ENCODE assay signal across 14 mouse cellular contexts in the genomic region with DNA sequence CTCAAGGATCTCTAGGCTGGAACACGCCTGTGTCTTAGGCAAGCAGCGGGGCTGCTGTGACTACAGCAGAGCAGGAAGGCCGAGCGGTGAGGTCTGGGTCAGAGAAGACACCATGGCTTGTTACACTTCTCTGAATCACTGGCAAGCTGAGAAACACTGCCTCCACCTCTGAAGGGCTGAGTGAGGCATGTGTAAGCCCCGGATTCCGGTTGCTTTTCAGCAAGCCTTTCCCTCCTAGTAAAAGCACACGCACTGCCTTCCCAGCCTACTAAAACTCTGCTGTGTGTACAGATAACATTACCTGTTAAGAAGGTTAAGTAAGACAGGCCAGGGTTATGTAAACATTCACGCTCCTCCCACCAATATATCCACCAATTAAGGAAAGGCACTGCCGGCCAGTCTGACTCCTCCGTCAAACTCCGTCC. TPM values are rescaled to one million over a fixed set of nuclear protein-coding genes. Genes with fewer than 3 reads are reported as not detected.
A peak's percentile ranks its signal among the peaks of the same experiment; 100 is the strongest.
DNase-seq lines count a peak whose midpoint lies in the region; ATAC-seq and TF ChIP-seq lines count a peak whose summit lies in the region.
"Had no signal": no experiment of that assay in that cellular context is flagged by ENCODE, and none has a peak within 500 bp of the region (broad histone marks: within the 10 kb centered on the region; RNA-seq: fewer than 3 reads in every experiment).

Acsm3 (plus strand) TSS at position 397 of the 425 bp plus-strand sequence.

- WGBS in intestine, embryonic 14.5 days = 30% methylated on average over 11 of the region's 11 CpGs
- WGBS in small intestine, adult 2 months = 15% methylated on average over 11 of the region's 11 CpGs
- WGBS in hindbrain, embryonic 10.5 days = 87% methylated on average over 11 of the region's 11 CpGs

- peak within 1 kb of the TSS; percentile 26 for H3K4me2 ChIP-seq in intestine, embryonic 14.5 days (ENCODE audit: low read length)
- H3K4me2 ChIP-seq: heart, embryonic 13.5 days had no signal

- H3K36me3 ChIP-seq in intestine, embryonic 14.5 days (ENCODE audit: control insufficient read depth, insufficient read depth, low read length) = no peaks in the 10 kb centered on the region
- no peaks in the 10 kb centered on the region for H3K36me3 ChIP-seq in small intestine, adult 2 months (ENCODE audit: control insufficient read depth, insufficient read depth, low read length)
- no peaks in the 10 kb centered on the region for H3K36me3 ChIP-seq in hindbrain, embryonic 10.5 days
- H3K36me3 ChIP-seq: heart, embryonic 13.5 days had no signal

- peak; percentile 43 for ATAC-seq in intestine, embryonic 14.5 days (replicated peaks; ENCODE audit: low FRiP score, low TSS enrichment, low read depth)
- ATAC-seq: hindbrain, embryonic 16.5 days had no signal

- no peak within 1 kb of the TSS for H3K27ac ChIP-seq in intestine, embryonic 14.5 days (ENCODE audit: low read depth)
- H3K27ac ChIP-seq in small intestine, adult 2 months (ENCODE audit: insufficient read depth, low read depth, low read length) = no peak within 1 kb of the TSS
- no peak within 1 kb of the TSS for H3K27ac ChIP-seq in hindbrain, embryonic 10.5 days
- H3K27ac ChIP-seq: gastrocnemius, adult 2 months; heart, embryonic 13.5 days had no signal

- no peaks in the 10 kb centered on the region for H3K27me3 ChIP-seq in intestine, embryonic 14.5 days (replicated peaks; ENCODE audit: control insufficient read depth, insufficient read depth, low read length)
- H3K27me3 ChIP-seq in small intestine, adult 2 months (ENCODE audit: control insufficient read depth, insufficient read depth, low read length) = no peaks in the 10 kb centered on the region
- H3K27me3 ChIP-seq in hindbrain, embryonic 10.5 days (ENCODE audit: insufficient read depth, poor library complexity, severe bottlenecking) = no peaks in the 10 kb centered on the region
- H3K27me3 ChIP-seq: heart, embryonic 13.5 days had no signal

- no peaks in the 10 kb centered on the region for H3K4me1 ChIP-seq in intestine, embryonic 14.5 days (replicated peaks; ENCODE audit: control insufficient read depth, insufficient read depth, low read length)
- H3K4me1 ChIP-seq in small intestine, adult 2 months (ENCODE audit: control insufficient read depth, insufficient read depth, insufficient read length, low read length) = no peaks in the 10 kb centered on the region; the same call in 1 of the 2 replicates
- no peaks in the 10 kb centered on the region for H3K4me1 ChIP-seq in hindbrain, embryonic 10.5 days (replicated peaks)
- H3K4me1 ChIP-seq: heart, embryonic 13.5 days had no signal

- no peak within 1 kb of the TSS for H3K4me3 ChIP-seq in intestine, embryonic 14.5 days (ENCODE audit: low read depth, low read length)
- peak within 1 kb of the TSS; percentile 38 for H3K4me3 ChIP-seq in small intestine, adult 2 months (ENCODE audit: low read depth, low read length)
- no peak within 1 kb of the TSS for H3K4me3 ChIP-seq in hindbrain, embryonic 10.5 days
- H3K4me3 ChIP-seq: gastrocnemius, adult 2 months; heart, embryonic 13.5 days had no signal

- H3K9me3 ChIP-seq in intestine, embryonic 14.5 days (ENCODE audit: control insufficient read depth, low read length) = no peaks in the 10 kb centered on the region
- no peaks in the 10 kb centered on the region for H3K9me3 ChIP-seq in hindbrain, embryonic 10.5 days
- H3K9me3 ChIP-seq: heart, embryonic 13.5 days had no signal

- TF ChIP-seq CTCF in small intestine, adult 2 months (IDR thresholded peaks at IDR 0.05; ENCODE audit: extremely low read depth, insufficient read length, insufficient replicate concordance, low read depth, low read length) = no peak

- DNase-seq in adrenal gland, adult 8-10 months = peak; percentile 45
- DNase-seq in intestine, embryonic 14.5 days (ENCODE audit: low spot score) = no peak
- DNase-seq in kidney, postnatal 10 days = peak; percentile 12
- no peak for DNase-seq in hindbrain, embryonic 10.5 days (ENCODE audit: low spot score)
- no peak for DNase-seq in retina, postnatal 1 day
- no peak for DNase-seq in heart, postnatal 4 days
- DNase-seq: gastrocnemius, adult 2 months; lung, postnatal 14 days; thymus, postnatal 36 days had no signal

- no peak for TF ChIP-seq POLR2A in small intestine, adult 2 months (IDR thresholded peaks at IDR 0.05; ENCODE audit: low read depth, low read length)

- no peak within 1 kb of the TSS for H3K9ac ChIP-seq in intestine, embryonic 14.5 days (ENCODE audit: low read length)
- H3K9ac ChIP-seq: heart, embryonic 13.5 days had no signal

RNA-seq across cellular contexts. Expression of gene Acsm3, which starts in this region (rescaled TPM):
- total RNA-seq in adrenal gland, adult 8-10 months (2022) = 10 to 100 TPM in 2 of 4 experiments, 1 to 10 TPM in 2; 3.2 to 37.5 (median 17.3) TPM
- 4.9 and 7.1 TPM in 2 replicates for polyA plus RNA-seq in intestine, embryonic 14.5 days (2014; fragmentation: Nextera tagmentation; extraction: Ambion mirVana)
- polyA plus RNA-seq in small intestine, adult 2 months (2012; rRNA removed) = 0.67 and 4.1 TPM in 2 replicates
- 0.11 and 0.20 TPM in 2 replicates for polyA plus RNA-seq in hindbrain, embryonic 10.5 days (2016; fragmentation: Nextera tagmentation; extraction: Ambion mirVana)
- total RNA-seq in heart, postnatal 4 days (2021) = under 1 TPM in 1 of 2 experiments, not detected in 1; 0.10 TPM
- total RNA-seq: left cerebral cortex, postnatal 14 days; midbrain, postnatal 0 days had no signal
- polyA plus RNA-seq: heart, embryonic 13.5 days; hindbrain, embryonic 16.5 days had no signal

Comparison
In these comparisons a context has a peak if more than half of its experiments do, and no peak if none do; other contexts are left out.
1. DNase-seq: peak in adrenal gland, adult 8-10 months (single experiment) and kidney, postnatal 10 days (single experiment); none in intestine, embryonic 14.5 days (single experiment), hindbrain, embryonic 10.5 days (single experiment), retina, postnatal 1 day (single experiment) and heart, postnatal 4 days (single experiment).